Mouse (Mus musculus) frontal cortex, postnatal 36 days (tissue): ENCODE measurements around the gene Fgfr2.
A peak's percentile ranks its signal among the peaks of the same experiment; 100 is the strongest.

Source experiments
- DNase-seq, 2 experiments: peaks; one replicate each; pipeline ENCODE4 v3.0.0; 2022; ENCODE audit warnings: low spot score in 2 of 2

Fgfr2 gene

DNA sequence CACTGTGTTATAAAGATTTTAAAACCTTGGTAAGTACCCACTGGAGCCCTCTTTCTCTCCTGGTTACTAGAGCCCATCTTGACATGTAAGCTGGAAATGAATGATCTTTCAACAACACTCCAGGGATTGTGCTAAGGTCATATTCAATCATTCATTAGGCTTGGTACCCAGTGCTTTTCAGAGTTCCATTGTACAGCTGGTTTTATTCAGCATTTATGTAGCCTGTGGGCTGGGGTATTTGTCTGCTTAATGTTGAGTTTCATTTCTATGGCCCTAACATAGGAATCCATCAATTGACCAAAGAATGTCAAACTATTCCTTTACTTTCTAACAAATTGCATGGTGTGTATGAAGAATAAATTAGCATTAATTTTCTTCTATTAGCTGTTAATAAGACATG is 299.3 kb downstream of the Fgfr2 start:
- no peak for DNase-seq

DNA sequence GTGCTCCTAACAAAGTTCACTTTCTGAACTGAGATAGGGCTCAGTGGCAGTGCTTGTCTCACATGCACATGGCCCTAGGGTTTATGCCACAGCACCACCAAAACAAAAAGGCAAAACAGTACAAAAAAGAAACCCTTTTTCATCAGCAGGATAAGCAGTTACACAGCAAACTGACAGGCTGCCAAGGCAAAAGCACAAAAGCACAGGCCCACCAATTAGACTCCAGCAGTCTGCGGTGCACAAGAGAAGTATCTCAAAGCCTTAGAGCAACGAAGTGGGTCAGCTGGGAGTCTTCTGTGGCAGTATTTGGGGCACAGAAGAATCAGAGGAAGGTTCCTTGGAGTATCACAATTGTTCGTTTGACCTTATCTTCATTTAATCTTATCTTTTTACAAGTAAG is 302.5 kb downstream of the Fgfr2 start:
- no peak for DNase-seq

DNA sequence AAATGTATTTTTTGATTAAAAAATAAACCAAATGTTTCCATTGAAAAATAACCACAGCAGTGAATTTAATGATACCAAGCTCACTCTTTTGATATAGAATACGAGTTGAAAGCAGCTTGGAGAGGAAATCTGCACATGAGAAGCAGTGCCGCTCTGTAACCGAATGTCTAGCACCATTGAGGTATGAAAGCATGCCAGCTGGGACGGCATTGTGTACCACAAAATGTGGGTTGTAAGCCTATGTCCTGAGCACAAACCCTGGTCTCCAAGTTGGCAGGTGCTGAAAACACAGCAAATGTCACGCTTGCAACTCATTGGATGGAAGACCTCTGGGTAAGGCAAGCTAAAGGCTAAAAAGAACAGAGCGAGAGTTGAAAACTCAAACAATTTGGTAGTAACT is 306.1 kb downstream of the Fgfr2 start:
- DNase-seq: no peak

DNA sequence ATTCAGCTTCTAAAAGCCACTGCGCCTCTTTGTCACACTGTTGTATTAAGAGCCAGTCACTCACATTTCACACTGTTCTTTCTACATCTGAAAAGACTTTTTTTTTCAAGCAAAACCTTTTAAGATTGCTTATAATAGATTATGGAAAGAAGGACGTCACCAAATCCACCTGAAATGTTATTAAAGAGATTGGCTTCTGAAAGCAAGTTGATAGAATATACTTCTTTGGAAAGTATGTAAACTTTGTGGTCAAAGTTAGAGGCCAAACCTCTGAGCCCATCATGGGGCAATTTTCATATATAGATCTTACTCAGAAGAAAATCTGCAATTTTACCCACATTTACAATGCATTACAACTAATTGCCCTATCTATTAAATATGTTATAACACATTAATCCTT is 306.6 kb downstream of the Fgfr2 start:
- no peak for DNase-seq

DNA sequence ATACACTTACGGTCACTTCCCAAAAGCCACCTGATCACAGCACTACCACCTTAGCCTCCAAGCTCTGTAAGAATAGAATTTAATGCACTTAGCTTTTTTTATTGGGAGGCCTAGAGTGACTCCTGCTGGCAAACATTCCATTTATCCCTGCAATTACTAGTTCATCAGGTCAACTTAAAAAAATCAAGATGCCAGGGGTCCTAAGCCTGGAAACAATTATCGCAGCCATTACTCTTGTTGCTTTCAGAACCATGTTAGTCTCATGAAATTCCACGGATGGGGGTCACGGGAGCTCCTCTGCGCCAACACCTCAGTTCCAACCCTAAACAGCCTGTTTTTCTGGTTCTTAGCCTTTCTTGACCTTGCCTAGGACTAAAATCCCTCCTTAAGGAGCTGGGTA is 308.1 kb downstream of the Fgfr2 start:
- no peak for DNase-seq

DNA sequence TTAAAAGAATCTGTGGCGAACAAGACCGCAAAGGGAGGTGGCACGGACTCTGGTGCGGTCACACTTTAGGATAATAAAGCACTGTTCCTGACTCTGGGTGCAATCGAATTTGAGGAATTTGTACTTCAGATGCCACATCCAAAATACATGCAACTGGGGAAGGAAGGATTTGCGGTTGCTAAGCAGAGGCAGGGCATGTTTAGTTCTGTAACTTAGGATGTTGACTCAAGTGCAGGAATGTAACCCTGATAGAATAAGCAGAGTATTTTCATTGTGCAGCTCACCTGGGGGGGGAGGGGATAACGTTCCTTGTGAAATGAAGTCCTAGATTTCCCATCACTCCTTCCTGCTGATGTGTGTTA is 309.1 kb downstream of the Fgfr2 start:
- no peak for DNase-seq

DNA sequence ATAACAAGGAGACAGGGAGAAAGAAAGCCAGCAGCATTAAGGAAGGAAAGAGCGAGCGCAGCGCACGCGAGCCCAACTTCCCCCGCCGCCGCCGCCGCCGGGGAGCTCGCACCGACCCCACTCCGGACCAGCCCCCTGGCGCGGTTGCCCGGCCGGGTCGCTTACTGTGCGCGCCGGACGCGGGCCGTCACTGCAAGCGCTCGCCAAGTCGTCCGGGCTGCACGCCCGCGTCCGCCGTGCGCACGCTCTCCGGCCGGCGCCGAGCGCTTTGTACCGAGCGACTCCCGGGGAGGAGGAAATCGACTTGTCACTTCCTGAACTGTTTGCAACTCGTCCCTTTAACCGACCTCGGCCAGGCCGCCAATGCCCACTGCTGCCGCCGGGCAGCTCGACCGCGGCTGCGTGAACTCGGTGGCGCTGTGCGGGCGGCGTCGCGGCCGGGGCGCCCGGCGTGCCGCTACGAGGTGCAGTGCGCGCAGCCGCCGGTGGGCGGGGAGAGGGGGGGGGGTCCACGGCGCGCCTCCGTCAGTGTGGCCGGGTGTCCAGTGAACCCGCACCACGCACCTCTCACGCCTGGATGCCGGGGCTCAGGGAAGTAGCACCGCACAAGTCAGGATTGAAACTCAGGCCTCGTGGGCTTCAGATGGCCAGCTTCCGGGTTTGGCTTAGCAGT is 309.6 kb downstream of the Fgfr2 start, which contains the start of gene Fam53b:
Fam53b (minus strand) TSS at position 471 of the 673 bp plus-strand sequence.
- DNase-seq: peak in 1 of 2 experiments; percentile 74

DNA sequence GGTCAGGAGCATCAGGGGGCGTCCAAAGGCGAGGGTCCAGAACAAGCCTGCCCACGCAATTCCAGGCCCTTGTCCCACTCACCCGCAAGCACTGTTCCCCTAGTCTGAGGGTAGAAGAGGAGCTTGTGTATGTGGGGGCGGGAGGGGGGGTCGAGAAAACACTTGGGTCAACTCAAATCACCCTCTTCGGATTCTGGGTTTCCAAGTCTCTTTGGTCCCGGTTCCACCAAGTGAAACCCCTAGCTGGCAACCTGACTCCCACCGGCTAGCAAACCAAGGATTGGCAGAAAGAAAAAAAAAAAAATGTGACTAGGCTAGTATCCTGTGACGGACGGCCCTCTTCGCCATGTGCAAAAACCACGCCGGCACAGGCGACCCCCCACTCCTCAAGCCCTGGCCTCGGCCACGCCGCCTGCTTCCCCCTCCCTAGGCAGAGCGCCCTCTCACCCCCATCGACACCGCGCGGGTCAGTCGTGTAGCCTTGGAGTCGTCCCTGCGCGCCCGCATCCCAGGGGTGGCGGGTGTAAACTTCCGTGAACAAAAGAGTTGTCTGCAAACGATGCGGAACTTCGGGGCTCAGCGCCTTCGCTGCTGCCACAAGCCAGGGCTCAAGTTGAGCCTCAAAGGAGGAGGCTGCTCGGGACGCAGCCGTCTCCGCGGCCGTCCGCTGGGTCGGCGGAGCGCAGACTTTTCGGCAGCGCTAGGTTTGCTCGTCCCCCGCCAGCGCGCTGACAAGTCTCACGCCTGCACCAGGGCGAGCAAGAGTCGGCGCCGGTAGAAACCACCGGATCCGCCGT is 310.3 kb downstream of the Fgfr2 start:
- DNase-seq: no peak

DNA sequence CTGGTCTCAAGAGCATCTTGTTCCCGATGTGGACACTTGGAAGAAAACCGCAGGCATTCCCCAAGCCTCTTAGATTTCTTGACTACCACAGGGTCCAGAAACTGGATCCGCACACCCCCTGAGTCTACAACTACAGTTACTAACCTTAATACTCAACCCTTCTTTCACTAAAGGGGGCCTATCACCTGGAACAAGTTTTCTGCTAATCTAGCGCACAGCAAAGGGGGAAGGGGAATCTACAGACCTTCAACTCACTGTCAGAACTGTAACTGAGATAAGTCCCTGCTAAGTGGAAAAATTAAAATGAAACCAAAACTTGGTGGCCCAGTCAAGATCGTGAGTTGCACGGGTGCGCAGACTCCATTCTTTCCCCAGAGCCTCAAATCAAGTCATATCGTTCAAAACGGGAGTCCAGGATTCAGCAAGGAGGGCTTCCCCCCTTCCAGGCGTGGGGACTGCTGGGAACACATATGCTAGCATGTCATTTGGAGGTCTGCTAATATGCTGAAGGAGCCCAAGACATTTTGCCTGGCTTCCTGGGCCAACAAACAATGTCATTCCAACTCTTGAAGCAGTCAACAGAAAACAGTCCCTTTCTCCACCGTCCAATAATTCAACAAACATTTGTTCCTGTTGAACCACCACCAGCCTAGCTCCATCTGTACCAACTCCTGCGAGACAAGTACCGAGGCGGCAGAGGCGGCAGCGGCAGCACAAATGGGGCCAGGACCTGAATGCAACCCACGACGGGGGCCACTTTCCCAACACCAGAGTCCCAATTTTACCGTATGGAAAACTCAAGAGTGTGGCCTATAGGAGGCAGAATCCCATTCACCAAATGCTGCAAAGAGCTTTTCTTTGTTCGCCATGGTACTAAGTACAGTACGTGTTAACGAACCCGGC is 311.2 kb downstream of the Fgfr2 start:
- no peak for DNase-seq

DNA sequence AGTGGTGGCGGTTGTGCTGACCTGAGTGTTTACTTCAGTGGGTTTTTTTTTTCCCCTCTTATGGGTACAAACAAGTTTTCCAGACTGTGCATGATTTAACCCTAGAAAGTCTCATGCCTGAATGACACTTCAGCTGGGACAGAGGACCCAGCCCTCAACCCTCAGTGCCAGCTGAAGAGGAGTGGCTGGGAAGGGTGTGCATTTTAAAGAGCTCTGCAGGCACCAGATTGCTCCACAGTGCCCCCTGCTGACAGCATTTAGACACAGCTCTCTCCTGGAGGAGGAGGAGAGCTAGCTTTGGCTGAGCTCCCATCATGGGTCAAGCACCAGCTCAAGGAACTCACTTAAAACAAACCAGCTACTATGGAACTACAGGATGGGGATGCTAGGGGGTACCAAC is 312.3 kb downstream of the Fgfr2 start:
- DNase-seq: peak; percentile 92 to 94

DNA sequence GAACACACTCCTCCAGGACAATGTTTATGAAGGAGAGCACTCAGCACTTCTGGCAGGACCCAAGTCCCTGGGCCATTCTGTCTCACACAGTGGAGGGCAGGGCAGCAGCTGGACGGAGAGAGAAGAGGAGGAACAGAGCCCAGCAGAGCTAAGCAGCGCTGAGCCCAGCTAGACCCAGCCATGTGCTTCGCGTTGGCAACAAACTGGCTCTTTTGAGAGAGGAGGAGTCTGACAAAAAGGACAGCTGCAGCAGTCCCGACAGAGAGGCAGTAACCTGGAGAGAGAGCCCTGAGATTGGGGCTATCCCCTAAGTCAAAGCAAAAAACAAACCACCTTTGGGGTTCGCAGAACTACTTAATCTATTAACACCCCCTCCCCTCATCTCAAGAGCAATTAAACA is 312.8 kb downstream of the Fgfr2 start:
- peak in 1 of 2 experiments; percentile 80 for DNase-seq

DNA sequence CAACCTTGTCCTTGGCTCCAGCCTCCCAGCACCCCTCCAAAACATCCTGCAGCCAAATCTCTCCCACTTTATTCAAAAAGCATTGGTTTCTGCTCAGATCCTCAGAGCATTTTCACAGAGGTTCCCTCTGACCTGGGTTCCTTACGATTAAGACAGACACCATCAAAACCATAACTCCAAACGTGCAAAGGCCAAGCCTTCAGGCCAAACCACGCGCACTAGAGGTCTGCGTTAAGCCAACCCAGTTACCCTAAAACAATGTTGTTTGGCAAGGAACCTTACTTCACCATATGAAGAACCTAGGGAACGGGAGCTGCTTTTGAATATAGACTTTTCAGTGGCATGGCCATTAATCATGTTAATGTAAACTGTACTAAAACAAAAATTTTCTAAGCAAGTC is 313.4 kb downstream of the Fgfr2 start:
- no peak for DNase-seq

DNA sequence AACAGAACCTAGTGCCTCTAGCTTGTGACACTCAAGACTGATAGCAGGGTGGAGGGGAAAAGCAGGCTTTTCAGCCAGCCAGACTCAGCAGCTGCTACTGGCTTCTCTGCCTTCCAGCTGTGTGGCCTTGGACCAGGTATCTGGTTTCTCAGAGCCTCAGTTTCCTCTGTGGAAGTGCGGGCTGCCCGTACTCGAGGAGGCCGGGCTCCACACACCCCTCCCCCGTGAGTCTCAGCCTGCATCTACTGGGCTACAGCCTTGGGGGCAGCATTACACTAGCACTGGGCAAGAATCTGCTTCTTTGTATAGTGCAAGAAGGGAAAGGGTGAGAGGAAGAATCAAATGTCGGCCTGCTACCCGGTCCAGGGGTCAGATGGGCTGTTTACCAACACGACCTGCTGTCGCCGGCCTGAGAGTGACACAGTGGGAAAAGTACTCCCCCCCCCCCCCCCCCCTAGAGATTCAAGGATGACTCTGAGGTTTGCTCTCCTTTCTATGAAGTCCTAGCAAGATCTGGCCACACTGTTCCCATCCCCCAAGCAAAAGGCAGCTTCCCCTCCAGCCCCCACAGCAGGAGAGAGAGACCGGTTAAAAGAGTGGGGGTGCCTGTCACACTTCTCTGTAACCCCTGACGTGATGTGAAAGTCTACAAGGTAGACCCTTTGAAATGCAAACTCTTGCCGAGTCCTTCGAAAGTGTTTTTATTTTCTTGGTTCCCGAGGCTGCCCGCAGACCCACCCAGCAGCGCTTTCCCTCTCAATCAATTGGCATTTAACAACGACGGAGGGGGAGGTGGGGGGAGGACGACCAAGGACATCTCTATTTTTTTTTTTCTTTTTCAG is 314.1 kb downstream of the Fgfr2 start:
- no peak for DNase-seq

DNA sequence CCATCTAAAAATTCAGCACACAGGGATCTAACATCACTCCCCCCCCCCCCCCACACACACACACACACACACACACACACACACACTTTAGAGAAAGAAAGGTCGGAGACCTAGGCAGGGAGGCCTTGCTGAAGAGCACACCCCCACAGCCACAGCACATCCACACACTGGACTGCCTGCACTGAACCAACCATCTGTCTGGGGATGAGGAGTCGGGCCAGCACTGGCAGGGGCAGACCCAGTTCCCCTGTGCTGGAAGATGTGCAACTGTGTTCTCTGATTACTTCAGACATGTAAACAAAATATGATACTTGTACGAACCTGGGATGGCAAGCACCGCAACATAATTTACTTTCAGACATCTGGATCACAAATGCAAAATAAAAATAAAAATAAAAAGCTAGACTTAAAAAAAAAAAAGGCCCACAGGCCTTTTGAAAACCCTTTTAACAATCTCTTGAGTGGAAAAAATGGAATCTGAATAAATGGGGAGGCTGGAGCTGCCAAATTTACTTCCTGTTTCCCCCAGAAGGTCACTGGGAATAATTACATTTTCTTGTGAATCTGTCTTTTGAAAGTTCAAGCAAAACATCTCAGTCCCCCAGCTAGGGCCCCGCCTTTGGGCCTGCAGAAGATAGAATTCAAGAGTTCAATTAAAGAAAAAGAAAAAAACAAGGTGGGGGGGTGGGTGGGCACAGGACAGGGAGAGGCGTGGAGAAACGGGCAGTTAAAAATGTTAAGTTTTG is 314.9 kb downstream of the Fgfr2 start:
- no peak for DNase-seq

DNA sequence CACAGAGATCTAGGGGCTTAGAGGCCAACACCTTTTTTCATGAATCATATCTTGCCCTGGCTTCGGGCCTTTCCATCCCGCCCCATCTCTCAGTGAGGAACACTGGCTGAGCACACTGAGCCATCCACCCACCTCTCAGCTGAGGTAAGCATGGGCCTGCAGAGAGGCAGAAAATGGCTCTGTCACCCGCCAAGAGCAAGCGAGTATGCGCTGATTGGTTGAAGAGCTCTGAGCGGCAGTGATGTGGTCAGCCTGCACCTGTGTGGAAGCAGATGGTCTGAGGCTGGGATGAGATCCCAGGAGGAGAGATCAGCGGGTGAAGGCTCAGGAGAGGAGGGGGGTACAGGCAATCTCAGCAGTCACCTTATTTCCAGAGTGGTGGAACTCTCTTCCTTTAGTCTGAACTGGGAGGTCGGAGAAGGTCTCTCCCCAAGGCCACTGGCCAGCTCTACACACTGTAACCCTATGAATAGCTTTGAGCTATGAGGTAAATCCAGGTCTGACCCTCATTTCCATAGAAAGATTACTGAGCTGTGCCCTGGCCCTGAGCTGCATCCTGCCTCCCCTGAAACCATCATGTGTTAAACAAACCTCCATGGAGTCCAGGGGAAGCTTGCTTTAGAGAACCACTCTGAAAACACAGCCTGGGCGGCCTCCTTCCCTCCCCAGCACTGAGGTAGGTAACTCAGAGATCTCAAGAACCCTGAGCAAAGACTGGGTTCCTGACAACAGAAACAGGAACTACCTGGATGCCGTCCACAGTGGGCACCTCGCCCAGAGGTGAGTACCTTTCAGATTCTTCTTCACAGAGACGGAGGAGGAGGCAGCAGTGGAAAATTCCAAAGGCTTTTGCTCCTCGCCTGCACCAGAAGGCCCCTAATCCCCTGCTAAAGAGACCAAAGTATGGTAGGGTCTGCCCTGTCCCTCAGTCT is 316.0 kb downstream of the Fgfr2 start:
- no peak for DNase-seq

DNA sequence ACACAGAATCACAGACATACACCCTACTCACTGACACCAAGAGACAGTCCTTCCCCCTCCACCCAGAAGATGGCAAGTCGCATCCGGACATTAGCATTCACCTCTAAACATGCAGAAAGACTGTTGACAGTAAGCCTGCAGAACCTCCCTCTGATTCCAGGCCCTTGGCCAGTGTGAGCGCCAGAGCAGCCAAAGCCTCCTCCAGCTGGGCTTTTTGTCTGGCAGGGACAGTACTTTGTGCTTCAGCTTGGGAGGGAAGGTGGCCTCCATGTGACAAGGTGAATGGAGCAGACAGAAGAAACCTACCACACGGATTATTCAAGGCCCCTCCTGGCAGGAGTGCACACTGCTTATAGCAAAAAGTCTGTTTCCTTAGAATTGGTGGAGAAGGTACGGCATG is 316.9 kb downstream of the Fgfr2 start:
- no peak for DNase-seq

DNA sequence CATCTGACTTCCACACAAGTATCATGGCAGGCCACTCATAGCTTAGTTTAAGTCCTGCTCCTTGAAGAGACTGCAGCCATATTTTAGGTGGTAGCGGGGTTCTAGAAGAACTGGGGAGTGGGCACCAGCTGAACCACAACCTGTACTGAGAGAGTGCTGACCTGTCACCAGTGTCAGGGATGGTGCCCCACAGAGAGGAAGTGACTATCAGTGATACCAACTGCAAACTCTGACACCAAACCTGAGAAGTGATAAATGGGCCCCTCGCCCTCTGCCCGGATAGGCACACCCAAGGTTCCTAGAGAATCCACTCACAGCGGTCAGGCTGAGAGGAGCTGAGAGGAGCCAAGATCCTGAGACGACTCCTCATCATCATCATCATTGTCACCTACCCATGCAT is 318.2 kb downstream of the Fgfr2 start:
- DNase-seq: no peak

DNA sequence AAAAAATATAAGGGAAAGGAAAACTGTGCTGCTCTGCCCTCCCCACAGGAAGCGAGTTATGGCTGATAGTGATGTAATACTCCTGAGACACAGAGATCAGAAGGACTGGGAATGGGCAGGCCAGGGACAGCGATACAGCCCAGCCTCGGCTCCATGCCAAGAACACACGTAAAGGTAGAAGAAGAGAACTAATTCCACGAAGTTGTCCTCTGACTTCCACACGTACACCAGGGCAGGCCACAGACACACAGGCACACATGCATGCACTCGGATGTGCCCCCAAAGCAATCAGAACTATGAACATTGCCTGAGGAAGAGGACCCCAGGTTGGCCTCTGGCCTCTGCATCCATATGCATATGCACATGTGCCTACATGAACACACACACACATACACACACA is 318.7 kb downstream of the Fgfr2 start:
- DNase-seq: no peak

DNA sequence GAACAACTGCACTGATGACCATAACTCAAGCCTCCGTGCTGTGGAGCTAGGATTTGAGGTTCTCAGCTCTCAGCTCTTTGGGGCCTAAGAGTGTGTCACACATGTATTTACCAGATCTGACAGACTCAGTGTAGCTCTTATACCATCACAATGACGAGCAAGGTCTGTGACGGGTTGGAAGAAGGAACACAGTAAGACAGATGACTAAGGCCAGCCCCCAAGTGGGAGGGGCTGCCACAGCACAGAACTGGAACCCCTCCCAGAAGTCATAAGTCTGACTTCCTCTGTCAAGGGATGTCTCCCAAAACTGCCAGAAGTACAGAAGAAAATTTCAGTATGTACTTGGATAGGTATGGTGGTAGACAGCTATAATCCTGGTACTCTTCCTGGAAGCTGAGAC is 319.2 kb downstream of the Fgfr2 start:
- no peak for DNase-seq

DNA sequence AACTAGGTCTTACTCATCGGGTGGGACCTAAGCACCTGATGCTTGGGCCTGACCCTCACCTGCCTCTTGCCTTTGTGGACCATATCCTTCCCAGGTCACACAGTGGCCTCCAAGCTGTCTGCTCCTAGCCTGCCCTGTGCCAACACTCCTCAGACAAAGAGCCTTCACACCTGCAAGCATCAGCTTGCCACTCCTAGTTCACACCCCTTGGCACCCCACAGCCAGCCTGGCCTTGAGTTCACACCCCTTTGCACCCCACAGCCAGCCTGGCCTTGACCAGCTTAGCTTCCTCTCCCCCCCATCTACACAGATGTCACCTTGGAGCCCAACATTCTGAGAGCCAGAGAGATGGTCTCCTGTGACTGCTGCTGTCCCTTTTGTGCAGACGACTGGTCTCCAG is 319.8 kb downstream of the Fgfr2 start:
- DNase-seq: no peak
